Mouse (Mus musculus) heart, embryonic 16.5 days (tissue): ENCODE results near the gene Zfp593. TPM values are rescaled to one million over a fixed set of nuclear protein-coding genes. Genes with fewer than 3 reads are reported as not detected.

ENCODE experiments used
- ATAC-seq: fragments of 200-750 bp; cut with Nextera tagmentation; replicated peaks from 2 replicates; pipeline ENCODE4 v1.8.0; 2017; ENCODE audit warnings: moderate number of reproducible peaks; ENCODE audit not compliant: insufficient read depth, low FRiP score; ENCODE audit errors: extremely low read depth
- H3K27ac ChIP-seq: fragments of 300-500 bp; sonication (generic); 2 replicates; pipeline ENCODE4 v1.5.1; 2014; ENCODE audit warnings: mild to moderate bottlenecking, low read length, control low read depth, moderate library complexity
- H3K27me3 ChIP-seq: fragments of 300-500 bp; sonication (generic); 2 replicates; pipeline ENCODE4 v1.6.1; 2014; ENCODE audit warnings: low read length, mixed read lengths; ENCODE audit not compliant: control insufficient read depth, insufficient read depth
- H3K36me3 ChIP-seq: fragments of 300-500 bp; sonication (generic); 2 replicates; pipeline ENCODE4 v1.6.1; 2014; ENCODE audit not compliant: control insufficient read depth, insufficient read depth
- H3K4me1 ChIP-seq: fragments of 300-500 bp; sonication (generic); 2 replicates; pipeline ENCODE4 v1.6.1; 2014; ENCODE audit warnings: low read length, mixed read lengths; ENCODE audit not compliant: control insufficient read depth, insufficient read depth
- H3K4me2 ChIP-seq: fragments of 300-500 bp; sonication (generic); 2 replicates; pipeline ENCODE4 v1.6.1; 2014; ENCODE audit warnings: low read depth, mild to moderate bottlenecking, control low read depth, low read length
- H3K4me3 ChIP-seq: fragments of 300-500 bp; sonication (generic); 2 replicates; pipeline ENCODE4 v1.5.1; 2014; ENCODE audit warnings: mild to moderate bottlenecking, control low read depth, low read length
- H3K9ac ChIP-seq: fragments of 300-500 bp; sonication (generic); 2 replicates; pipeline ENCODE4 v1.6.1; 2014; ENCODE audit warnings: low read length, control low read depth
- H3K9me3 ChIP-seq: fragments of 300-500 bp; sonication (generic); replicated peaks from 2 replicates; pipeline ENCODE4 v1.6.1; 2016; ENCODE audit warnings: low read length; ENCODE audit not compliant: control insufficient read depth
- WGBS: fragments of 180-500 bp; shearing (Covaris S2); extraction: QIAGEN DNeasy Blood & Tissue Kit; methylation state at CpG from one replicate; pipeline ENCODE4 v1.1.7; 2014; 5-methylcytosine and 5-hydroxymethylcytosine counted together
- polyA plus RNA-seq: library from polyadenylated mRNA; unstranded; fragments of >200 nt; fragmentation: Nextera tagmentation; extraction: Ambion mirVana; gene quantifications from 2 replicates; pipeline ENCODE4 v1.2.1, GENCODE M21; 2015

The Zfp593 gene
- polyA plus RNA-seq, 1 experiment from 2014 or later, result 8.7 TPM

- Histone ChIP-seq H3K9ac (no peak overlapping the region), H3K4me2 (no peak overlapping the region), H3K4me3 (no peak overlapping the region), H3K9me3 (no peaks in the 10 kb centered on the region), H3K27ac (peak overlapping the region; percentile 14; the same call in 1 of the 2 replicates), H3K4me1 (peaks cover 25% of the 10 kb centered on the region), H3K36me3 (no peaks in the 10 kb centered on the region), H3K27me3 (peaks cover 4% of the 10 kb centered on the region; the same call in 1 of the 2 replicates)
- no peak for ATAC-seq
- 56% methylated on average over 11 of the region's 11 CpGs for WGBS
Observed at GRCm38 (mm10) chr4:134258354-134258753, 13.0 kb upstream of the Zfp593 start.

GRCm38 (mm10) chr4:134257198-134258009 is 12.0 kb upstream of the Zfp593 start:
- Histone ChIP-seq H3K36me3 (no peaks in the 10 kb centered on the region), H3K4me2 (peak overlapping the region; percentile 22), H3K4me3 (no peak overlapping the region), H3K4me1 (peaks cover 28% of the 10 kb centered on the region), H3K27me3 (peaks cover 11% of the 10 kb centered on the region), H3K27ac (peak overlapping the region; percentile 34), H3K9ac (no peak overlapping the region), H3K9me3 (no peaks in the 10 kb centered on the region)
- 33% methylated on average over 11 of the region's 11 CpGs for WGBS
- no peak for ATAC-seq

- H3K27ac ChIP-seq, result peak overlapping the region; percentile 38
- H3K27me3 ChIP-seq, result peaks cover 19% of the 10 kb centered on the region
- peak; percentile 34; the same call in 1 of the 2 replicates for ATAC-seq
- 18% methylated on average over 19 of the region's 19 CpGs for WGBS
- peak overlapping the region; percentile 7; the same call in 1 of the 2 replicates for H3K9ac ChIP-seq
- H3K4me2 ChIP-seq, result peak overlapping the region; percentile 22
- H3K9me3 ChIP-seq, result no peaks in the 10 kb centered on the region
- H3K4me1 ChIP-seq, result peaks cover 35% of the 10 kb centered on the region
- H3K36me3 ChIP-seq, result no peaks in the 10 kb centered on the region
- H3K4me3 ChIP-seq, result no peak overlapping the region
Observed at GRCm38 (mm10) chr4:134256407-134257197, 11.2 kb upstream of the Zfp593 start.

- peaks cover 40% of the 10 kb centered on the region for H3K4me1 ChIP-seq
- peak overlapping the region; percentile 19; the same call in 1 of the 2 replicates for H3K4me2 ChIP-seq
- H3K27ac ChIP-seq, result peak overlapping the region; percentile 38
- ATAC-seq, result no peak
- peaks cover 24% of the 10 kb centered on the region for H3K27me3 ChIP-seq
- 50% methylated on average over 4 of the region's 4 CpGs for WGBS
- H3K9ac ChIP-seq, result no peak overlapping the region
- H3K4me3 ChIP-seq, result no peak overlapping the region
- H3K9me3 ChIP-seq, result no peaks in the 10 kb centered on the region
- no peaks in the 10 kb centered on the region for H3K36me3 ChIP-seq
Observed at GRCm38 (mm10) chr4:134255854-134256253, 10.5 kb upstream of the Zfp593 start.

- no peak overlapping the region for H3K4me2 ChIP-seq
- ATAC-seq, result no peak
- H3K36me3 ChIP-seq, result no peaks in the 10 kb centered on the region
- peaks cover 46% of the 10 kb centered on the region for H3K4me1 ChIP-seq
- WGBS, result 60% methylated on average over 3 of the region's 3 CpGs
- H3K27me3 ChIP-seq, result peaks cover 34% of the 10 kb centered on the region
- H3K9me3 ChIP-seq, result no peaks in the 10 kb centered on the region
- no peak overlapping the region for H3K4me3 ChIP-seq
- no peak overlapping the region for H3K9ac ChIP-seq
- no peak overlapping the region for H3K27ac ChIP-seq
Observed at GRCm38 (mm10) chr4:134254835-134255234, 9.4 kb upstream of the Zfp593 start.

- ATAC-seq, result no peak
- peak within 1 kb of the TSS; percentile 43 for H3K9ac ChIP-seq
- H3K27ac ChIP-seq, result peak within 1 kb of the TSS; percentile 60
- H3K9me3 ChIP-seq, result no peaks in the 10 kb centered on the region
- WGBS, result 5% methylated on average over 13 of the region's 13 CpGs
- H3K36me3 ChIP-seq, result no peaks in the 10 kb centered on the region
- H3K4me1 ChIP-seq, result peaks cover 46% of the 10 kb centered on the region
- peak within 1 kb of the TSS; percentile 61 for H3K4me3 ChIP-seq
- H3K27me3 ChIP-seq, result peaks cover 39% of the 10 kb centered on the region
- H3K4me2 ChIP-seq, result peak within 1 kb of the TSS; percentile 94
Observed at GRCm38 (mm10) chr4:134253722-134254324, 8.4 kb upstream of the Zfp593 start, which contains the start of gene Grrp1. Gene Grrp1, minus strand, starts transcription at chr4:134254106.

GRCm38 (mm10) chr4:134252911-134253721 is 7.7 kb upstream of the Zfp593 start:
- peak overlapping the region; percentile 94 for H3K4me2 ChIP-seq
- no peaks in the 10 kb centered on the region for H3K36me3 ChIP-seq
- peaks cover 44% of the 10 kb centered on the region for H3K27me3 ChIP-seq
- H3K9ac ChIP-seq, result peak overlapping the region; percentile 43
- H3K4me1 ChIP-seq, result peaks cover 46% of the 10 kb centered on the region
- peak overlapping the region; percentile 61 for H3K4me3 ChIP-seq
- no peak for ATAC-seq
- WGBS, result 43% methylated on average over 15 of the region's 15 CpGs
- no peaks in the 10 kb centered on the region for H3K9me3 ChIP-seq
- H3K27ac ChIP-seq, result peak overlapping the region; percentile 60

GRCm38 (mm10) chr4:134252131-134252910 is 6.9 kb upstream of the Zfp593 start:
- Histone ChIP-seq H3K36me3 (no peaks in the 10 kb centered on the region), H3K4me1 (peaks cover 46% of the 10 kb centered on the region), H3K27ac (peak overlapping the region; percentile 12), H3K4me3 (peak overlapping the region; percentile 61), H3K4me2 (peak overlapping the region; percentile 94), H3K9me3 (no peaks in the 10 kb centered on the region), H3K9ac (peak overlapping the region; percentile 67), H3K27me3 (peaks cover 48% of the 10 kb centered on the region)
- no peak for ATAC-seq
- 28% methylated on average over 22 of the region's 22 CpGs for WGBS
